Mouse (Mus musculus) C2C12 (cell line): ENCODE results near the gene Robo3.

Experiments used
- CTCF ChIP-seq: IDR thresholded peaks from one replicate; pipeline ENCODE4 v1.5.1; 2011; ENCODE audit not compliant: control insufficient read depth, insufficient read depth, insufficient read length
- MYOD1 ChIP-seq: IDR thresholded peaks from one replicate; pipeline ENCODE4 v1.6.1; 2011; ENCODE audit warnings: low read depth; ENCODE audit not compliant: control insufficient read depth, insufficient read length

DNA sequence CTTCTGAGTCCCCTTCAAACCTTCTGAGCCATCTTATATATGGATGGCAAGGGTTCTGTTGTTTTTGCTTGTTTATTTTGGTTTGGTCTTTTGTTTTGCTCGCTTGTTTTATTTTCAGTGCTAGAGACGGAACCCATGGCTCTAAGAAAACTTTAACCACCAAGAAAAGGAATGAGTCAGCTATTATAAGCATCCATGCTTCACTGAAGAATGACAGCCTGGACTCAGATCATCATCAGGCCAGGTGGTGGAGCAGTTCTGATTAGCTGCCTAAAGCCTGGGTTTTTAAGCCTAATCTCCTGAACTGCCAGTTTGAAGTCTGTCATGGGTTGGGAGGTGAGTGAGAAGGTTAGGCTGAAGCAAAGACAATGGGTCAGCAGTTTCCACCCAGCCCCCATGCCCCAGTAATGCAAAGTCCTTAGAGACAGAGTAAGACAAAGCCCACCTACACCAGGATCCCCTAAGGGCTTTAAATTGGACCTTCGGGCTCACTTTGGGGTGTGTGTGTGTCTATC is 40.6 kb upstream of the Robo3 start:
- no peak for TF ChIP-seq CTCF
- TF ChIP-seq MYOD1: no peak
